Mouse (Mus musculus) embryo, embryonic 9.5 days (tissue): ENCODE data around the gene Eml5.

ENCODE experiments used
- DNase-seq: peaks from one replicate; pipeline ENCODE4 v3.0.0-alpha.2; 2017; ENCODE audit errors: extremely low spot score

Gene Eml5

GRCm38 (mm10) chr12:98834879-98835278 lies 66.4 kb downstream of the Eml5 start:
- no peak for DNase-seq

DNA sequence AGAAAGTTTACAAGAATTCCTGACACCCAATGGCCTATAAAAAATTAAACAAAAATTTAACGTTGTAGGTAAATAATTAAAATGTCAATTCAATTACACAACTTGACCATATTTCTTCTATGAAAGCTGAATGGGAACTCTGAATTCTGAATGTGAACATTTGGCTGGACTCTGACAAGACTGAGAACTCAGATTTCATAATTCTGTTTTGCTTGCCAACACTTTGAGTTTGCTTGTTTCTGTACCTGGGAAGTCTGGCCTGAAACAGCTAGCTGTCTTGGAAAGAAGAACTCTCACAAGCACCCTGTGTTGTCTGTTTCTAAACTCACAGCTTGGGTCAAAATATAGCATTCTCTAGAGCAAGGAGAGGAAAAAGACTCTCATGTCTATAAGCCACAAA lies 67.4 kb downstream of the Eml5 start:
- no peak for DNase-seq

DNA sequence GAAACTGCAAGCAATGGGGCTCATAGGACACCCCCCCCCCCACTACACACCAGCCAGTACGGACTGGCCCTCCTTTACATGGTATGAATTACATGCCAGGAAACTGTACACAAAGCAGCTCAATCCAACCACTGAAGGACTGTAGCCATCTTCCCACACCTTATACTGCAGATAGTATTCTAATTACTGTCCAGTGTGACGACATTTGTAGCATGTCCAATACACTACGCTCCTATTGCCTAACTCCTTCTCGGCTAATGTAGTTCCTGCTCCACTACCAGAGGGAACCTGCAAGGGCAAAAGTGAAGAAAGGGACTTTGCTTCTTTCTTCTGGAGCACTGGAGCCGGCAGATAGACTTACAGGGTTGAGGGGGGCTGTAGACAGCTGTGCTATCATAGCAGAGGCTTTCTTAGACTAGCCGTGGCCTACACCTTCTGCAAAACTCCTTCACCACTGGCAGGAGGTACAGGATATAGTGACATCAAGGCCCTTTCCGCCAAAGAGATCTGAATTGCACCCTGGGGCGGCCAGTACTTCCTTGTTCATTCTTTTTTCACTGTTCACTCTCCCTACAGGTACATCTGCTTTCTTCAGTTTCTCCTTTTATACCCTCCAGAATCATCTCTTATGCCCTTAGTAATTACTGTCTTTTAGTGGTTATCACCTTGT lies 68.2 kb downstream of the Eml5 start:
- no peak for DNase-seq

GRCm38 (mm10) chr12:98831122-98831521 lies 70.2 kb downstream of the Eml5 start:
- no peak for DNase-seq

DNA sequence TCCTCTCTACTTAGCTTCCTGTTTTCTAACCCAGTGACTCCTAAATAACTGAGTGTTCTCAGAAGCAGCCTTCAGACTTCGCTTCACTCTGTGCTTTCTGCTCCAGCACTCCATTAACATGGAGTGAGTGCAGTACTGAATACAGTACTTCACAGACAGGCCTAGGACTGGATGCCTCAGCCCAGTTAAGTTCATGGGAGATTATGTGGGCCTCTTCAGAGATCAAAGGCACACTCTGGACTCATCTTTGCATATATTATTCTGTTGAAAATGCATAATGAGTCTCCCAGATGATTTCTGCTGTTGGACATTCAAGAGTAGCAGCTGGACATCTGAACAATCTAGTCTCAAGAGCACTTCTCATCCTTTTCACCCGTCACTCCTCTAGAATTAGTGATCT lies 80.5 kb downstream of the Eml5 start:
- no peak for DNase-seq

GRCm38 (mm10) chr12:98804078-98804748 lies 97.1 kb downstream of the Eml5 start:
- DNase-seq: no peak

DNA sequence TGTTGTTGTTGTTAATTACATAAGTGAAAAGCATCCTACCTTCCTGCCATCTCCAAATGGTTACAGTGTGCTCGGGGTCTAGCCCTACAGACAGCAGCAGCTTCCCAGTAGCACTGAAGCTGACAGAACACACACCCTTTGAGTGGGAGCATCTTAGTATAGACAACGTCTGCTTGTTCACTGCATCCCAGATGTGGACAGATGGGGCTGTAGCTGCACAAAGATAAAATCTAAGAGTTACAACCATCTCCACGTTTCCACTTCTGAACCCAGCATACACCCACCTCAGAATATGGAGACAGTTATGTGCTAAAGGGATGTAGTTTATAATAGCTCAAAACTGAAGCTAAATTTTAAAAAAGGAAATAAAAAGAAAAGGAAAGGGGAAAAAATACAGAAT lies 99.0 kb downstream of the Eml5 start:
- DNase-seq: no peak

DNA sequence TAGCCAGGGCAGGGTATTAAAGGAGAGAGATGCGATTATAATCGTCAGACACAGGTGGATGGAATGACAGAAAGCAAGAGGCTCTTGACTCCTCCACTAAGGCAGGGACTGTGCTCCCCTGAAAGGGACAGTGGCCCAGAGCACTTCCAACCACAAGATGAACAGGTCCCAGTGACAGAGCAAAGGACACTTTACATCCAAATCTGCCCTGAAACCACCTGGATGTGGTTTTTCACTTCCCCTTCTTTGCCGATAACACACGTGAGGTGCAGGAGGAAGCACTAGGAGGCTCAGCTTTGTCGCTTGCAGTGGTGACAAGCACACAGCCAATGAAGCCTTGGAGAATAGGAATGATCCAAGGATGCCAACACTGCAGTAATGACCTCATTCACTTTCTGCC lies 101.0 kb downstream of the Eml5 start:
- no peak for DNase-seq

GRCm38 (mm10) chr12:98795731-98796318 lies 105.5 kb downstream of the Eml5 start:
- no peak for DNase-seq

GRCm38 (mm10) chr12:98784251-98784650 lies 117.0 kb downstream of the Eml5 start:
- no peak for DNase-seq

DNA sequence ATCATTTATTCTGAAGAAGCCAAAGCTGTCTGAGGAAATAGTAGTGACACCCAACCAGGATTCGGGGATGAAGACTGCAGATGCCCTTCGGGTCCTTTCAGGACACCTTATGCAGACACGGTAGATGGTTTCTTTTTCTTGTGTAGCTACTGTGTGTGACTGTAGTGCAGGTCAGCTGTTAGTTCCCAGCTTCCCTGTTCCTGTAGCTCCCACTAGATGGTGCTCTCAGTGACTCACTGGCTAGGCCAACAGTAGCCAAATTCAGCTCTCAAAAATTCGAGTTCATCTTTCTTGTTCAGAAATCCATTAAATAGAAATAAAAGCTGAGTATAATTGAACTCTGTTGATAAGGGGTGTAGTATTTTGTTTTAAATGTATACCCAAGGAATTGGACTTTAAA lies 122.1 kb downstream of the Eml5 start:
- DNase-seq: no peak

GRCm38 (mm10) chr12:98777509-98777908 lies 123.8 kb downstream of the Eml5 start:
- DNase-seq: no peak

GRCm38 (mm10) chr12:98766241-98766640 lies 135.0 kb downstream of the Eml5 start:
- no peak for DNase-seq

DNA sequence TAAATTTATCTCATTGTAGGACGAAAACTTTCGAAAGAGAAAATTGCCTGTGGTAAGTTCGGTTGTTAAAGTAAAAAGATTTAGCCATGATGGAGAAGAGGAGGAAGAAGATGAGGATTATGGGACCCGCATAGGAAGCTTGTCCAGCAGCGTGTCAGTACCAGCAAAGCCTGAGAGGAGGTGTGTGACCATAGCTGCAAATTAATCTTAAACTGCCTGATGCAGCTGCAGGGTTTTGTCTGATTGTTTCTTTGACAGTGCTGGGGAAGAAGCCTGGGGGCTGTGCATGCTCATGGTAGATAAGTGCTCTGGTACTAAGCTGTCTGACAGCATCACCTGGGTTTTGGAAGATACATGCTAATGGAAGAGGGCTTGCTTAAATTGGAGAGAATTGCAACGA lies 141.6 kb downstream of the Eml5 start:
- no peak for DNase-seq

DNA sequence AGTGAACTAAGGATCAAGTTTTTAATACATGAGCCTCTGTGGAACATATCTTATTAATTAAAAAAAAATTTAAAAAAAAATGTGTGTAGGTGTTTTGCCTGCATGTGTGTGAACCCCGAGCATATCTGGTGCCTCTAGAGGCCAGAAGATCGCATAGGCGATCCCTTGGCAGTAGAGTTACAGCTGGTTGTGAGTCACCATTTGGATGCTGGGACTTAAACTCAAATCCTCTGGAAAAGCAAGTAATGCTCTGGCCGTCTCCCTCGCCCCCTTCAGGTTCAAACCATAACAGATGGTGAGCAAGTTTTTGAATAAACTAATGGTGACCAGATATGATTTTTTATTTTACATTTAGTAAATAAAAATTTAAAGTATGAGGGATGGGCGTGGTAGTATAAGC lies 143.6 kb downstream of the Eml5 start:
- DNase-seq: no peak

- DNase-seq: no peak
Observed at GRCm38 (mm10) chr12:98747380-98747753, 153.9 kb downstream of the Eml5 start.

DNA sequence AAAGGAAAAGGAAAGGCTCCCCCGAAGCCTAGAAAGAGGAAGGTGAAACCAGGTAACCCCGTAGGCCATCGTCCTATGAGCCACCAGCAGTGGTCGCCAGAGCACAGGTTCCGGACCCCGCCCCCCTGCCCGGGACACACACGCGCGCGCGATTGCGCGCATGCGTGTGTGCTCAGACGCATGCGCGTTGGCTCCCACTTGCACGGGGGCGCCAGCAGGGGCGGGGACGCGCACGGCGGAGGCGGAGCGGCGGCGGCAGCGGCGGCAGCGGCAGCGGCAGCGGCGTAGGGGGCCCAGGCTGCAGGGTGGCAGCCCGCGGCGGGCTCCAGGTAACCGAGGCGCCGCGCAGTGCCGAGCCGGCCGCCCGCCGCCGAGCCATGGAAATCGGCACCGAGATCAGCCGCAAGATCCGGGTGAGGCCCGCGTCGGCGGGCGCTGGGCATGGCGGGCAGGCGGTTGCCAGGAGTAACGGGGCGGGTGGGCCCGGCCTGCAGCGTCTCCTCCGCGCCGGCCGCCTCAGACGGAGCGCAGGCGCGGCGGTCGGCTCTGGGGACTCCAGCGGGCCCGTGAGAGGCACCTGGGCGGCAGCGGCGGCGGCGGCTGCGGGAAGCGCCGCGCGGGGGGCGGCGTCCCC lies 154.4 kb downstream of the Eml5 start, which contains the start of gene Zc3h14:
Gene Zc3h14, plus strand, starts transcription at position 219 of the 634 bp plus-strand sequence.
- peak; percentile 94 for DNase-seq

DNA sequence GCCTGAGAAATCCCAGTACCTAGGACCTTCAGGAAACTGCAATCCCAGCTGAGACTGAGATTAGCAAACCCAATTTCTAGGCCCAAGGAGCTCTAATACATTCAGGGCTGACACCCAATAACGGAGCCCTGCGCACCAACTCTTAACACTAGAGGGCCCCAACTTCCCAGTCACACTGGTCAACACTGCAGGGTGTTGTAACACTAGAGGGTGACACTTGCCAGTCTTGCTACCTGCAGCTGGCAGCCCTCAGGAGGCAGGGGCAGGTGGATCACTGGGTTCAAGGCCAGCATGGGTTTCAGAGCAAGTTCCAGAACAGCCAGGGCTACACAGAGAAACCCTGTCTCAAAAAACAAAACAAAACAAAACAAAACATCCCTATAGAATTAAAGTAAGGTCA lies 155.2 kb downstream of the Eml5 start:
- DNase-seq: peak; percentile 53

DNA sequence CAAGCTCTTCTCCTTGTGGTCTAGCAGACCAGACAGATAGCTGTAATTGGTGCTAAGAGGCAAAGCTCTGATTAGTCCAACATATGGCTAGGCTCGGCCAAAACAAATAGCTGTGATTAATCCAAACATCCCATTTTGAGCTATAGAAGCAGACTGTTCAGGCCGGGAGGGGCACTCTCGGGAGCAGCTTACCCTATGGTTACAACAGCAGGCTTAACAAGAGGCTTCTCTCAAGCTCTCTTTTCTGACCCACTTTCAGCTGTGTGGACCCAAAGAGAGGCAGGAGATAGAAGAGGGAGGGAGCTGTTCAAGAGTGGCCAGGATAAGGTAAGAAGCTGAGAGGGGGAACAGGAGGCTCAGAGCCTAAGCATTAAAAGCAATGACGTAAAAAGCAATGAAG lies 155.7 kb downstream of the Eml5 start:
- no peak for DNase-seq

DNA sequence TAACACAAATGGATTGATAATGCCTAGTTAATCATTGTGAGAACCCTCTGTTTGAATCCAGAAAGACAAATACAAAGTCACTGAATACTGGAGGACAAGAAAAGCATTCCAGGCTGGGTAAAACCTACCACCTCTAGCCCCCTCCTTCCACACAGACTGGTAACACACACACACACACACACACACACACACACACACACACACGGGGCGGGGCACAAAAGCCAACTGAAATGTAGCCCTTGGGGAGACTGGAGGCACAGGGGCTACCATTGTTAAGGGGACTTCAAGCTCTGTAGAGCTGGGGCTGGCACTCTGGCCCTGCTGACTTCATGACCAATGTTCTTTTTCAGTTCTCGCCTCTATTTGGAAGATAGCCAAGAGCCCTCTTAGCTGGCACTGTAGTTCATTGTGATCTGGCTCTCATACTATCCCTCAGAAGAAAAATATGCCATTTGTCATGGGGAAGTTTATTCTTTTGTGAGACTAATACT lies 160.2 kb downstream of the Eml5 start:
- no peak for DNase-seq

DNA sequence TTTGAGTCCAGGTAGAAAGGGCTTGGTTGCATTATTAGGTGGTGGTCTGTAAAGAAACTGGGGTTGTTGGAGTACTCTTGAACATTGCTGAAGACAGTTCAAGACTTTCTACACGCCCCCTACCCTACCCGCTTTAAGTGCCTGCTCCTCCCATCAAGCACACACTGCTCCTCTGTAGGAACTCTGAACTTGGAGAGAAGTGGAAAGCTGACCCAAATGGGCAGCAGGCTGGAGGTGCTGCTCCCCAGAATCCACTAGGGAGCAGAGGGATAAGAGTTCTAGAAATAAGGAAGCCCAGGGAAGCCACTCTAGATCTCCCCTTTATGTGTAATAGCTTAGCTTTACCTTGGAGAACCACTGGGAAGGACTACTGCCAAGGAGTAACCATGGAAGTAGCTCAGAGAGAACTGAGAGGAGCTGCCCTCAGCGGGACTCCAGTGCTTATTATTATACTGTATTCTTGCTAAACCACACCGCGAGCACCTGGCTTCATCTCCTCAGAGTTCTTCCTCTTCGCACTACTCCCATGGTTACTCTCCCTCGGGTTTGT lies 163.4 kb downstream of the Eml5 start:
- DNase-seq: no peak
